Mouse (Mus musculus): ENCODE data around the gene Gpr61.

DNA sequence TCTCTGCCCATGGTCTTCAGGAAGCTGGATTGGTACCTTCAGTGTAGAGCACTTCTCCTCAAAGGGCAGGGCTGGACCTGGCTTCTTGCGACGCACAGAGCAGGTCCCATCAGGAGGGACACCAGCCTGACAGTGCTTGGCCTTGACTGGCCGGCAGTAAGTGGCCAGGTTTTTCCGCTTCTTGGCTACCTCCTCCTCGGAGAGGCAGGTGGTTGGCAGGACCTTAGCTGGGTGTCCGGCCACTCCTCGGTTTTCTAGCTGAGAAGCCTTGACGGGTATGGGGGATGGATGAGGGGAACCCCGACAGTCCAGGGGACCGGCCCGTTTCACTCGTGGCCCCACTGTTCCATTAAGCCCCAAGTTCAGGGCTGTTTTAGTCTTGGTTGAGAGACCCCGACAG lies 48.5 kb upstream of the Gpr61 start:
- TF ChIP-seq CTCF (IDR thresholded peaks at IDR 0.05; ENCODE audit: low read depth): no peak
- TF ChIP-seq EP300 (IDR thresholded peaks at IDR 0.05; ENCODE audit: low read depth): no peak
